Mouse (Mus musculus) gastrocnemius, postnatal 4 days (tissue): ENCODE data around the gene Grb2. TPM values are rescaled to one million over a fixed set of nuclear protein-coding genes. Genes with fewer than 3 reads are reported as not detected.
A peak's percentile ranks its signal among the peaks of the same experiment; 100 is the strongest.

Experiments
- DNase-seq, 2 experiments: peaks; one replicate each; pipeline ENCODE4 v3.0.0; 2021 to 2022; ENCODE audit warnings: low spot score in 2 of 2, mixed read lengths in 2 of 2
- long read RNA-seq, 2 experiments: library from polyadenylated mRNA; stranded (forward); transcript quantifications; one replicate each; pipeline ENCODE4 v2.0.0; 2021
- total RNA-seq, 2 experiments: library from RNA; stranded (reverse); gene quantifications; 2 replicates each; pipeline ENCODE4 v1.2.3; 2021

Gene Grb2
- 100 to 1,000 TPM; 106 to 116 TPM for total RNA-seq
- long read RNA-seq, experiment 1, transcript Grb2-201 (6 exons, 2,709 nt) = major isoform, 40 of 91 reads
- long read RNA-seq, experiment 1, transcript Grb2-203 (5 exons, 2,683 nt) = minor isoform, 36 of 91 reads
- long read RNA-seq, experiment 1, partial matches to known transcripts = 3 of 91 reads
- long read RNA-seq, experiment 1, other reads (novel, unspliced or antisense) = 12 of 91 reads
- long read RNA-seq, experiment 2, transcript Grb2-203 (5 exons, 2,683 nt) = minor isoform, 39 of 102 reads
- long read RNA-seq, experiment 2, transcript Grb2-201 (6 exons, 2,709 nt) = major isoform, 41 of 102 reads
- long read RNA-seq, experiment 2, partial matches to known transcripts = 7 of 102 reads
- long read RNA-seq, experiment 2, other reads (novel, unspliced or antisense) = 15 of 102 reads

DNA sequence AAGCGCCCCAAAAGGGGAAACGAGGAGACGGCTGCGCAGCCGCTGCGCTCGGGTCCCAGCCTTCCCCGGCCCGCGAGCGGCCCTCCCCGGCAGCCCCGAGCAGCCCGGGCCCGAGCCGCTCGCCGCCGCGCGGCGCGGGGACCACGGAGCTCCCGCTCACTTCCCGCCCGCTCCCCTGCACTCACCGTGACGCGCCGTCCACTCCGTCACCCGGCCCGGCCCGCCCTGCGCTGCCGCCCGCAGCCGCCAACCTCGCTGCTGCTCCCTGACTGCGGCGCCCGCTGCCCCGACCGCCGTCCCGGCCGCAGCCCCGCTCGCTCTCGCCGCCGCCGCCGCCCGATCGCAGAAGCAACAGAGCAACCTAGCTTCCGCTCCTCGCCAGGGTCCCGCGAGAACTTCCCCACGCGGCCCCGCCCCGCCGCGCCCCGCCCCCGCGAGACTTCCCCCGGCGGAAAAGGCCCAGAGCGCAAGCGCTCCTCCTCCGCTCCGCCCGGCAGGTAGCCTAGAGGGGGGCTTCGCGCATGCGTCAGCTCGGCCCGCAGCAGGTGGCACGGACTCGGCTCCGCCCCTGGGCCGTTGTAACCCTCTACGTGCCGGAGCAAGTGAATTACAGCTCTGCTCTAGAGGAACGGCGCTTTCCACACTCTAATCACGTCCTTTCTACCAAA, at the start of gene Grb2:
Gene Grb2 (minus strand): TSS at position 389 of the 668 bp plus-strand sequence.
- peak; percentile 98 for DNase-seq

DNA sequence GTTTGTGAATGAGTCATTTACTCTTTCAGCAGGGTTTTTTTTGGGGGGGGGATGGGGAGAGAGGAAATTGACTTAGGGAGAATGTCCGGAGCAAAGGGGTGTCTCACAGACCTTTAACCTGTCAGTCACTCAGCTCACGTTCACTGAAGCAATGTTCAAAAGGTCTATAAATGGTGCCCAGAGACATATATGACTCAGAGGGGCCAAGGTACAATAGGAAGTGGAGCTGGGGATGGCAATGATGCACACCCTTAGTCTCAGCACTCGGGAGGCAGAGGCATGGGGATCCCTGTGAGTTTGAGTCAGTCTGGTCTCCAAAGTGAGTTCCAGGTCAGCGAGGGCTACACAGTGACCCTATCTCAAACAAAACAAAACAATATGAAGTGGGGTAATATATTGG, 45.1 kb upstream of the Grb2 start:
- no peak for DNase-seq

DNA sequence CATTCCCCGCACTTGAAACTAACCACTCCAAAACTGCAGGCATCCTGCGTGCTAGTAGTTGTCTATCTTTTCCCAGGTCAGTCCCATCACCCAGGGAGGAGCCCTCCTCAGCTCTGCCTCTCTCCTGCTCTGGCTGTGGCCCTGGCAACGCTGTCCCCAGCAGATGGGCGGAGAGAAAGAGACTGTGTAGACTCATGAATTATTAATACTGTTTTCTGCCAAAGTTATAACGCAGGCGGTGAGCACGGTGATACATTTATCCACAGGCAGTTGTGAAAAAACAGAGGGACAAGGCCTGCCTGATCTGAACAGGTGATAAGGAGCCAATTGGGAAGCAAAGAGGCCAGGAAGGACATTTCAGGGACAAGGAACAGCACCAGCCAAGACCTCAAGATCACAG, 44.3 kb upstream of the Grb2 start:
- DNase-seq = no peak

DNA sequence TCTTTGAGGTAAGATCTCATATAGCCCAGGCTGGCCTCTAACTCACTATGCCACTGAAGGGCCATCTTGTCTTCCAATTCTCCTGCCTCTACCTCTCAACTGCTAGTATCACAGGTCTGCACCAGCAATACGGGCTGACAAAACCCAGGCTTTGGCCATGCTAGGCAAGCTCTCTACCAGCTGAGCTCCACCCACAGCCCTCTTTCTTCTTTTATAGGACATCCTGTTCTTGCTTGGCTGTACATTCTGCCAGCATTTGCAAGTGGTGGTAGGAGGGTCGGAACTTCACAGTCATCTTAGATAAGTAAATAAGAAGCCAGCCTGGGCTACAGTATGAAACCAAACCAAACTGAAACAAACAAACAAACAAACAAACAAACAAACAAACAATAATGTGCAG, 43.3 kb upstream of the Grb2 start:
- no peak for DNase-seq

DNA sequence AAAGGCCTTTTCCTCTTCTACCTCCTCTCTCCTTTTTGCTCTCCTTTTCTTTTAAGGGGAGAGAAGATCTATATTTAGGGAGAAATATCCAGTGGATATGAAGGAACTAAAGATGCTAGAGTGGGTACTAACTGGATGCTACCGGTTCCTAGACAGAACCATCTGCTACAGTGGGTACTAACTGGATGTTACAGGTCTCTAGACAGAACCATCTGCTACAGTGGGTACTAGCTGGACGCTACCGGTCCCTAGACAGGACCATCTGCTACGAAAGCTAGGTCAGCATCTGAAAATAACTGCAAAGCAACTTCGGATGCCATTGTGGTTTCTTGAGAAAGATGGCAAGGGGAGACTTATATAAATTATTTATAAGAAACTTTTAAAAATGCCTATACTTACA, 41.4 kb upstream of the Grb2 start:
- no peak for DNase-seq

DNA sequence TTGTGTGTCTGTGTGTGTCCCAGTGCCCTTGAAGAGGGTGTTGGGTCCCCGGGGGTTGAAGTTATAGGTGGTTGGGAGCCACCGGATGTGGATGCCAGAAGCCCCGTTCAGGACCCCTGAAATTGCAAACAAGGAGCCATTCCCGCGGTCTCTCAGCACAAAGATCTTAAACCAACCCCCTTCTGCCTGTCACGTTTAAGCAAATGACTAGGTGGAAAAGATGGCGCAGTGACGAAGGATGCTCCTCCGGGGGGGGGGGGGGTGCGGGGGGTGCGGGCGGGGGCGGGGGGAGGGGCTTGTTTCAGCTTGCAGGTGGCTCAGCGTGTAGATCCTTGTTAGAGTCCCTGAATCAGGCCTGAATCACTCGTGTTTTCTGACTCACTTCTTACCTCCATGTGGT, 39.0 kb upstream of the Grb2 start:
- no peak for DNase-seq

DNA sequence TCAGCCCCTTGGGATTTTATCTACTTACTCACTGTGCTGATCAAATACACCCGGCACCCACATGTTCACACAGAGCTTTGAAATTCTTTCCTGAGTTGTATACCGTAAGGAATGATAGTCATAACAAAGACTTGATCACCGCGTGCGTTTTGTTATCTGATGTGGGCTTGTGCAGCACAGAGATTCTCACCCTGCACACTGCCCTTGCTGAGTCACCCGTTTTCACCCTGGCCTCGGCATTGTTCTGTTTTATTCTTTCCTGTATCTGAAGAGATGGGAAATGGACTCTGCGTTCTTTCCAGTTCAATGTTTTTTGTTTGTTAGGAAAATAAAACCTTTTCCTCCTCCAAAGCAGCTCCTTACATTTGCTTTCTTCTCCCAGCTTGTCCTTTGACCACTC, 38.4 kb upstream of the Grb2 start:
- no peak for DNase-seq

DNA sequence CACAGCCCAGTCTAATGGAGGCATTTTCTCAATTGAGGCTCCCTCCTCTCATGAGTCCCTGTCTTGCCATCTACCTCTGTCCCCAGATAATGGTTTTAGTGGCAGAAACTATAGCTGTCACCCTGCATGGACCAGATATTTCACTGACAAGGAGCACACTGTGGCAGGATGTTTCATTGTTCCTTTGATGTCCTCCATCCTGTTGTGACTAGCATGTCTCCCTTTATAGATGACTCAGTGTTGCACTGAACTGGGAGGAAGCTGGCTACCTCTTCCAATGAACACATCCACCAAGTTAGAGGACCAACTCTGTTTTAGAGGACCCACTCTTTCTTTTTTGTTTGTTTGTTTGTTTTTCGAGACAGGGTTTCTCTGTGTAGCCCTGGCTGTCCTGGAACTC, 37.7 kb upstream of the Grb2 start:
- DNase-seq = no peak

DNA sequence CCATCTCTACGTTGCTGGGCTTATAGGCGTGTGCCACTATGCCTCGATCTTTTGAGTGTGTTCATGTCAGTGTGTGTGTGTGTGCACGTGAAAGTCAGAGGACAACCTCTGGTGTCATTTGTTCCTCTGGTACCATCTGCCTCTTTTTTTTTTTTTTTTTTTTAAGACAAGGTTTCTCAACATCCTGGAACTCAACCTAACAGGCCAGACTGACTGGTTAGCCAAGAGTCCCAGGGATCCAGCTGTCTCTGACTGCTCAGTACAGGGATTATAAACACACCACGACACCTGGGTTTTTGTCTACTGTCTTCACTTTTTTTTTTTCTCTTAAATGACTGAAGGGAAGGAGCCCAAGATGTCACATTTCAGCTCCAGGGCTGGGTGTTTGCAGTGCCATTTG, 36.0 kb upstream of the Grb2 start:
- DNase-seq = no peak

DNA sequence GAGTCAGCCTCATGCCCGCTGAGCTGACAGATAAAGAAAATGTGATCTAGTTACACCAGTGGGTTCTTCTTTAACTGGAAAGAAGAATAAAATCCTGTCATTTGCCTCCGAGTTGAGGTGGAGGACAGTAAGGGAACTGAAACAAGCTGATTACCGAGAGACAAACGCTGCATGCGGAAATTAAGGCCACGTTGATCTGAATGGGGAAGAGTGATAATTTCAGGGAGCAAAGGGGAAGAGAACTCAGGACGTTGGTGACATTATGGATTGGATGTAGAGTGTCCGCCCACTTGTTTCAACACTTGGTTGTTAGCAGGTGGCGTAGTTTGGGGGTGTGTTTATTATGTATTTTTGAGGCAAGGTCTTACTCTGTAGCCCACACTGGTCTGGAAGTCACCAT, 34.5 kb upstream of the Grb2 start:
- no peak for DNase-seq

DNA sequence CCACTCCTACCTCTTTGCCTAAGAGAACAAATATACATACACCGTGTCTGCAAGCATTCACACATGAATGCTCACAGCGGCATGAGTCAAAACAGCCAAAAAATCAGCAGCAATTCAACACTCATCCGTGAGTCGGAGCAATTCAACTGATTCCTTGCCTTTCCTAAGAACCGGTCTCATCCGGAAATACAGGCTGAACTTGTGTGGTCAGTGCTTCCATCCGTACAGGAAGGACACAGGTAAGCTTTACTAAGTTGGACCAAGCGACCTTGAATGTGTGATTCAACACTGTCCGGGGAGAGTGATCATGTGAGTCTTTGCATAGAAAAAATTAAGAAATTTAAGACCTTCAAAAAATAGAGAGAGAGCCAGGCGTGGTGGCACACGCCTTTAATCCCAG, 32.7 kb upstream of the Grb2 start:
- no peak for DNase-seq

DNA sequence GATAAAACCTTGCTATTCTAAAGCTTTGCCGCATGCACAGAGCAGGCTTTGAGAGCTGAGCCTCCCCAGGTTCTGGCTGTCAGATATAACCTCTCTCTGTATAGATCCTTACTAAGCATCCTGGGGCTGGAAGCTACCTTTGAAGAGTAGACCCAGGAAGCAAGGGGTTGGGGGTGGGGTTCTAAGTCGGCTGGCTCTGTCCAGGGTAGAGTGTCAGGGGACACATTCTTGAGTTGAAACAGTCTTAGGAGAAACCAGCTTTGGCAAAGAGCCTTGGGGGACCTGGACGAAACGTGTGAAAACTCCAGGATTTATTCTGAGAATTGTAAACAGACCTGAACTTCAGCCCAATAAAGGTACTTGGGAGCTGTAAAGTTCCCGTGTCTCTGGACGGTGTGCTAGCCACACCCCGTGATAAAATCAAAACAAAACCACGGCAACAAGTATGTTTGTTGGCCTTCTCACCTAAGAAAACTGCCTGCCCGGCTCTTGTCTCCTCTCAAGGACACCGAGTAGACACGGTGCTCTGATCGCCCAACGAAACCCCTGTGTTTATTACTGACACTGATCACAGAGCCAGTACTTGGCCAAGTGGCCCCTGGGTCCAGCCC, 30.0 kb upstream of the Grb2 start:
- no peak for DNase-seq

DNA sequence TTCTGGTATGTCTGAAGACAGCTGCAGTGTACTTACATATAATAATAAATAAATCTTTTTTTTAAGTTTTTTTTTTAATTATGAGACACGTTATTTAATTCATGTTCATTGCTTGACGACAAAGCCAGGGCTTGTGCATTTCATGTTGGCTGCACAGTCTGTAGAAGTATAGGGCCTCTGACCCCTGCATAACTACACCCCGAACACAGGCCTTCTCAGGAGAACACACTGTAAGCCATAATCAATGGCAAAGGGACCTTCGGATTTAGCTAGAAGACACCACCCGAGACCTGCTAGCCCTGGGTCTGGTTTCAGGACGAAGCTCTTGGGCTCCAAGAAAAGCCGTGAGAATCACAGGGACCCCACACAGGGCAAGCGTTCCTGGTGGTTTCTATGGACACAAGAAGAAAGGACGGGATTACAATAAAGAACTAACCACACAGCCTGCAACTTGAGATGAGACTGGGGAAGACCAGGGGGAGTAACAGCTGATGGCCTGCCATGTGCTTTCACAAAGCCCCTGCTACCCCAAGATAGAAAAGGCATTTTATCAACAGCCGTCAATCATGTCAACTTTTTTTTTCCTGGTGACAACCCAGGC, 29.3 kb upstream of the Grb2 start:
- DNase-seq = no peak

DNA sequence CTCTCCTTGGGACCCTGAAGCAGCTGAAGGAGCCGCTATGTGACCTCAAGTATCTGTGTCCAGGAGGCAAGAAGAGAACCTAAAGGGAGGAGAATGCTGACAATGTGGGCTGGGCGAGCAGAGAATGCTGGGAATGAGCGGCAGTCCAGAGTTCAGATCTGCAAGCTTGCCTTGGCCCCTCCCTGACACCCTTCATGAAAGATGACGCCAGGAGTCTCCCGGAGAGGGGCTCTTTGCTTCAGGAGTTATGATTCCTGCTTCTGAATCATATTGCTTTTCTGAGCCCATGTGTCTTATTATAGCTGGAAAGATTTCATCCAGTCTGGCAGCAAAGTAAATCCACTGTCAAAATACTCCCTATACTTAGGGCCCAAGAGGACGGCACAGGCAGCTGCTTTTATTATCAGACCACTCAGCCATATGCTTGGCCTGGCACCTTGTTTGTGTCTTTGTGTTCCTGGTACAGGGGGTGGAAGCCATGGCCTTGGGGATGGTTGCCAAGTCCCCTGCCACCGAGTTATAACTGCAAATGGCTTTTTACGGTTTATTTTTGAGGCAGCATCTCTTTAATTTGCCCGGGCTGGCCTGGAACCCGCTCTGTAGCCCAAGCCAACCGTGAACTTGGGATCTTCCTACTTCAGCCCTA, 25.8 kb upstream of the Grb2 start:
- DNase-seq = no peak

DNA sequence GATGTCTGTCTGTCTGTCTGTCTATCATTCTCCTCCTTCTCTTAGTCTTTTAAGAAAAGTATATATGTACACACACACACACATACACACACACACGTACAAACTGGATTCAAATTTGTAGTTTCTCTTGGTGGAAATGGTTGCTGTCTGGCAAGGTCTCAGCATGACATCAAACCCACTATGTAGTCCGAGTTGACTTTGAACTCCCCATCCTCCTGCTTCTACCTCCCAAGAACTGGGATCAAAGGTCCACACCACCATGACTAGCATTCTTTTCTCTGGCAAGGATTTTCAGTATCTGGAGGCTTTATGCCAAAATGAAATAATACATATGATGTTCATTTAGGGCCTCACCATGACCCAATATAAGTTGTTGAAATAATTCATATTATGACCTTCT, 14.8 kb upstream of the Grb2 start:
- no peak for DNase-seq

DNA sequence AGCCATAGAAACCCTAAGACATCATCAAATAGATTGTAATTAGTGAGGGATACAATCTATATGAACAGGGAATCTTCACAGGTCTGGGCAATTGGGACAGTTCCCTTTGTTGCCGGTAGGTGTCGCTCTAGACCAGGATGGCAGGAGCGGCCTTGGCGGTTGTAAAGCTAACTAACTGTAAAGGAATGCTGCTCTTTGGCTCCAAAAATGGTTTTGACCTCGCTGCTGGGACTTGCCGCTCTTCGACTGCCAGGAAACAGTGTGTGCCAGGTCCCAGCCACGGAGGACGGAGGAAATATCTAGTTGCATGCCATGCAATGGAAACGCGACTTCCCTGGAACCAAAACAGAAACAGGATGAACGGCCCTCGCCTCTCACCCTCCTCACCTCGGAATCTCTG, 14.2 kb upstream of the Grb2 start:
- DNase-seq = peak; percentile 64 to 83

DNA sequence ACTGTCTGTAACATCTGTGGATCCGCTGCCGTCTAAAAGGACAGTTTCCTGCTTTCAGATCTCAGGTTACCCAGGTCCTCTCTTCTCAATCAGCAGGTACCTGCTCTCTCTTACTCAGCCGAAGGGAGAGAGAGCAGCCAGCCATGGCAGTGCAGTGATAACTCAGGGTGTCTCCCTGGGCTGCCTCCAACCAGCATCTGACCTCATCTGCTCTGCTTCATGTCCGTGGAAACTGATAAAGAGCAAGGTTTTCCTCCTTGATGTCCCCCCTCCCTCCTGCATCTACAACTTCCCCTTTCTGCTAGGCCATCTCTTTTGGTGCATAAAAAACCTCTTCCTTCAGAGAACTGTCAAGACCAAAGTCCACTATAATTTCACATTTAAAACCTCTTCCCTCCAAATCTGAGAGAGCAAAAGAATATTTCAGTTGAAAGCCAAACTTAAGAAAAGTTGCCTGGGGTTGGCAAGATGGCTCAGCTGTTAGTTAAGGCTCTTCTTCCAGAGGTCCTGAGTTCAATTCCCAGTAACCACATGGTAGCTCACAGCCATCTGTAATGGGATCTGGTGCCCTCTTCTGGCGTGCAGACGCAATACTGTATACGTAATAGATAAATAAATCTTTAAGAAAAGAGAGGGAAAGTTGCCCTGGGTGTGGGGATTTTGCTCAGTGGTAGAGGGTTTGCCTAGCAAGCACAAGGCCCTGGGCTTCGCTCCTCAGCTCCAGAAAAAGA, 9.4 kb upstream of the Grb2 start:
- no peak for DNase-seq

DNA sequence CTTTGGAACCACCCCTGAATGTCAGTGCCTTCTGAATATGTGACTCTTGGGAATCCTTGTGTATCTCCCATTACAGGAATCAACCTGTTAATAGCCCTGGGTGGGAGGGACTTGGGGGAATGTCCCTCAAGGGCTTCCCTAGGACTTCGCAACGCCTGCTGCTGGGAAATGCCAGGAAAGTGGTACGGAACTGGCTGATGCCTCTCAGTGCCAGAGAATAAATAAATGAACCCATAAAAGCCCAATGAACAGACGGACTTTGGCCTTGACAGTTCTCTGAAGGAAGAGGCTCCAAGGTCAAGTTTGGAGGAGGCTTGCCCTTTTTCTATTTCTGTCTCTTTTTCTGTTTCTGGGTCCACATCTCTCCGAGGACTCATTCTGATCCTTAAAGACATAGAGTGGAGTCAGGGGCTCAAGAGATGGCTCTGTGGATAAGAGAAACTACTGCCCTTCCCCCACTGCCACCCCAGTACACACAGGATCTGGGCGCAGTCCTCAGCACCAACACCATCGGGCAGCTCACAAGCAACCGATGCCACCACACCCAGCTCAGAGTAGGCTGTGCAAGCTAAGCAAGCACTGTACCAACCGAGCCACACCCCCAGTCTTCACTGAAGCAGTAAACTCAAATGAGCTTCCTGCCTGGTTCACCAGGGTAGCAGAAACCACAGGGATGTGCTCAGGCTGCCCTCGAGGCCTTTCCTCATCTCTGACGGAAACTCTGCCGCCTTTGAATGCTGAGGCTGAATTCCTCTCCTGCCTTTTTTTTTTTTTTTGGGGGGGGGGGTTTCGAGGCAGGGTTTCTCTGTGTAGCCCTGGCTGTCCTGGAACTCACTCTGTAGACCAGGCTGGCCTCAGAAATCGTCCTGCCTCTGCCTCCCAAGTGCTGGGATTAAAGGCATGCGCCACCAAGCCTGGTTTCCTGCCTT, 8.3 kb upstream of the Grb2 start:
- no peak for DNase-seq

DNA sequence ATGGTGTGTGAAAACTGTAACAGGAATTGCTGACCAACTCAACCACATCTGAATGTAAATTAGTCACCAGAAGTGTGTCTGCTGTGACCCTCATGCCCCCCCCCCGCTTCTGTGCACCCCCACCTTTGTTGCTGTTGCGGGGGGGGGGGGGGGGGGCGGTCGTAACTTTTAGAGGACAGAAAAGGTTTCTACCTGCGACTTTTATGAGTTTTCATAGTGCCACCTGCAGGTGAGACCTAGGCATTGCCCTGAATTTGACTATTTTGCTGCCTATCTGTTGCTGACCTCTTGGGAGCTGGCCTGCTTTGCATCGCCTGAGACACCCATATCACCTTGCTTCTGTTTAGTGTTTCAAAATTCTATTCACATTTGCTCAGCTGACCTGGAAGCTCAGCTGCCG, 6.1 kb upstream of the Grb2 start:
- peak in 1 of 2 experiments; percentile 20 for DNase-seq

DNA sequence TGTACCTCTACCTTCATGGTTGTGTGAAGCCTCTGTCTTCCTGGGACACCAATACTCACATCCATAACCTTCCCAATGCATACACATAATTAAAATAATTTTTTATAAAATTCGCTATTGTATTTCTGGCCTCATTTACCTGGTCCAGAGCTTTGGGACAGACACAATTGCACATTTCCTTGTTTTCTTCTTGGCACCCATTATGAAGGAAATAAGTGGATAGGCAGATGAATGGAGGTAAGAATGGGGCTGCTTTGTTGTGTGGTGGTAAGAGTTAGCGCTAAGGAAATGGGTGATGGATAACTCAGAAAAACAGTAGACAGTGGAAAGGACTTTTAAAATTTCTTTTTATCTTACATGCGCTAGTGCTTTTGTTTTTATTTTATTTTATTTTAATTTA, 5.0 kb upstream of the Grb2 start:
- no peak for DNase-seq
